Mouse (Mus musculus) brain, adult 2 months (tissue): ENCODE results near the gene Pan3.
"Not testable (repeated sequence)": the region's sequence is repeated elsewhere in the genome, so short reads cannot be mapped to it uniquely, and the experiment has no call there.

ENCODE experiments used
- DNase-seq: peaks from one replicate; pipeline ENCODE4 v3.0.0; 2011; ENCODE audit warnings: low read depth, low spot score

Gene Pan3

GRCm38 (mm10) chr5:147551879-147552627, 122.1 kb downstream of the Pan3 start:
- no peak for DNase-seq

- not testable (repeated sequence) for DNase-seq
Observed at GRCm38 (mm10) chr5:147557641-147558040, 127.7 kb downstream of the Pan3 start.

GRCm38 (mm10) chr5:147563511-147564139, 133.7 kb downstream of the Pan3 start:
- no peak for DNase-seq

GRCm38 (mm10) chr5:147564140-147564590, 134.2 kb downstream of the Pan3 start:
- DNase-seq: no peak

GRCm38 (mm10) chr5:147565444-147565843, 135.5 kb downstream of the Pan3 start:
- DNase-seq: peak; percentile 39

- no peak for DNase-seq
Observed at GRCm38 (mm10) chr5:147566335-147566734, 136.4 kb downstream of the Pan3 start.

- DNase-seq: no peak
Observed at GRCm38 (mm10) chr5:147572695-147573094, 142.7 kb downstream of the Pan3 start.

- DNase-seq: no peak
Observed at GRCm38 (mm10) chr5:147573555-147573954, 143.6 kb downstream of the Pan3 start.

- no peak for DNase-seq
Observed at GRCm38 (mm10) chr5:147574517-147574916, 144.6 kb downstream of the Pan3 start.

- DNase-seq: no peak
Observed at GRCm38 (mm10) chr5:147577003-147577402, 147.0 kb downstream of the Pan3 start.

- DNase-seq: no peak
Observed at GRCm38 (mm10) chr5:147579148-147579547, 149.2 kb downstream of the Pan3 start.

GRCm38 (mm10) chr5:147579691-147580090, 149.7 kb downstream of the Pan3 start:
- DNase-seq: no peak

GRCm38 (mm10) chr5:147580181-147580580, 150.2 kb downstream of the Pan3 start:
- DNase-seq: no peak

GRCm38 (mm10) chr5:147583702-147584298, 153.8 kb downstream of the Pan3 start:
- peak; percentile 85 for DNase-seq

GRCm38 (mm10) chr5:147584648-147585047, 154.7 kb downstream of the Pan3 start:
- DNase-seq: no peak

GRCm38 (mm10) chr5:147585070-147585469, 155.1 kb downstream of the Pan3 start:
- no peak for DNase-seq

- peak; percentile 35 for DNase-seq
Observed at GRCm38 (mm10) chr5:147589814-147590213, 159.9 kb downstream of the Pan3 start.

- no peak for DNase-seq
Observed at GRCm38 (mm10) chr5:147597825-147598224, 167.9 kb downstream of the Pan3 start.
